Mouse (Mus musculus): ENCODE results near the gene Bahcc1.

GRCm38 (mm10) chr11:120310813-120311312 lies 78.1 kb downstream of the Bahcc1 start:
- TF ChIP-seq POLR2AphosphoS2 (IDR thresholded peaks at IDR 0.05; ENCODE audit: low read depth, low read length) (no peak), CTCF (conservative IDR thresholded peaks at IDR 0.05 in 1 of 2, IDR thresholded peaks at IDR 0.05 in 1 of 2; ENCODE audit: low read depth in 2 of 2, low read length in 2 of 2) (no peak), ZNF384 (IDR thresholded peaks at IDR 0.05; ENCODE audit: low read depth, low read length) (no peak), HCFC1 (IDR thresholded peaks at IDR 0.05; ENCODE audit: low read depth, low read length) (no peak), TCF12 (IDR thresholded peaks at IDR 0.05; ENCODE audit: low read depth, low read length) (no peak), ELF1 (IDR thresholded peaks at IDR 0.05; ENCODE audit: low read depth, low read length) (0 out of 2 replicates have a peak, but pooled peaks have one; percentile 14), POLR2A (IDR thresholded peaks at IDR 0.05; ENCODE audit: low read depth, low read length) (peak; percentile 25; the same call in 1 of the 2 replicates), BHLHE40 (IDR thresholded peaks at IDR 0.05; ENCODE audit: low read depth, low read length) (0 out of 2 replicates have a peak, but pooled peaks have one; percentile 11), ZKSCAN1 (IDR thresholded peaks at IDR 0.05; ENCODE audit: borderline replicate concordance, low read depth, low read length) (no peak), CHD2 (IDR thresholded peaks at IDR 0.05; ENCODE audit: low read length) (no peak)
